Mouse (Mus musculus): ENCODE measurements at regions not wholly inside any gene's neighbourhood (a gene's known extent, or its start where the extent isn't known, plus 50 kb on each side); places are given as distances from the start of the nearest gene placed in this dataset.

DNA sequence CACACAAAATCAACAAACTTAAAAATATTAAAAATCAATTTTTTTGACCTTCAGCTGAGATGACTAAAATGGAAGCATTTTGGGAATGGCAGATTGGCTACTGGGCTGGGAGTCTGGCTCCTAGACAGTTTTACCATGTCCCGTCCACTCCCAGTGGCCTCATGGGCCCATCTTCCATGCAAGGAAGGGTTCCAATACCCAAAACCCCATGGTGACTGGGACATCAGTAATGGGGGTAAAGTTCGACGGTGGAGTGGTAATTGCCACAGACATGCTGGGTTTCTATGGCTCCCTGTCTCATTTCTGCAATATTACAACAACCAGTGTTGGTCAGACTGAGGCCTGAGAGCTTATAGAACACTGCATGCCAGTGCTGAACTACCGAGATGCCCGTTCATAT, 82.2 kb downstream of the Il20rb start:
- Histone ChIP-seq H3K27ac (replicated peaks) (no peak overlapping the region), H3K36me3 (no peaks in the 10 kb centered on the region), H3K9ac (replicated peaks) (no peak overlapping the region), H3K27me3 (replicated peaks) (no peaks in the 10 kb centered on the region), H3K9me3 (replicated peaks) (no peaks in the 10 kb centered on the region), H3K4me2 (no peak overlapping the region), H3K4me3 (replicated peaks) (no peak overlapping the region), H3K4me1 (no peaks in the 10 kb centered on the region)
- 95% methylated on average over 5 of the region's 5 CpGs for WGBS
- no peak for ATAC-seq (ENCODE audit: low FRiP score)

DNA sequence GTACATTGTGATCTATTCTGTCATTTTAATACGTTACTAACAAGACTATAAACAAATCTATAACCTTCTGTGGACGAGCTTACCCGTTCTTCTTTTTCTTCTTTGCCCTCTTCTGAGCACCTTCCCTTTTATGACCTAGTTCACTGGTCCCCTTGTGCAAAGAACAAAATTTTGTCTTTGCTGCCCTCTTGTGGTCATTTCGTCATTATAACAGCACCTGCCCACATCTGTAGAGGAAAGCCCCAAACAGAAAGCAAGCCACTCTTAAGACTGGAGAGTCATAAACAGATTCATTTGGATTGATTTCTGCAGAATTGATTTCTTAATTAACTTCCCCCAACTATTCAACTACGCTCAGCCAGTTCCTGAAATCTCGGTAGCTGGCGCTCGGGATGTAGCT, 86.2 kb downstream of the Il20rb start:
- H3K9me3 ChIP-seq (replicated peaks): no peaks in the 10 kb centered on the region
- H3K27me3 ChIP-seq (replicated peaks): peaks cover 4% of the 10 kb centered on the region
- WGBS: 20% methylated on average over 8 of the region's 8 CpGs
- H3K4me1 ChIP-seq: no peaks in the 10 kb centered on the region
- H3K4me3 ChIP-seq (replicated peaks): no peak overlapping the region
- H3K36me3 ChIP-seq: no peaks in the 10 kb centered on the region
- ATAC-seq (ENCODE audit: low FRiP score): no peak
- H3K4me2 ChIP-seq: no peak overlapping the region
- H3K27ac ChIP-seq (replicated peaks): no peak overlapping the region
- H3K9ac ChIP-seq (replicated peaks): no peak overlapping the region

DNA sequence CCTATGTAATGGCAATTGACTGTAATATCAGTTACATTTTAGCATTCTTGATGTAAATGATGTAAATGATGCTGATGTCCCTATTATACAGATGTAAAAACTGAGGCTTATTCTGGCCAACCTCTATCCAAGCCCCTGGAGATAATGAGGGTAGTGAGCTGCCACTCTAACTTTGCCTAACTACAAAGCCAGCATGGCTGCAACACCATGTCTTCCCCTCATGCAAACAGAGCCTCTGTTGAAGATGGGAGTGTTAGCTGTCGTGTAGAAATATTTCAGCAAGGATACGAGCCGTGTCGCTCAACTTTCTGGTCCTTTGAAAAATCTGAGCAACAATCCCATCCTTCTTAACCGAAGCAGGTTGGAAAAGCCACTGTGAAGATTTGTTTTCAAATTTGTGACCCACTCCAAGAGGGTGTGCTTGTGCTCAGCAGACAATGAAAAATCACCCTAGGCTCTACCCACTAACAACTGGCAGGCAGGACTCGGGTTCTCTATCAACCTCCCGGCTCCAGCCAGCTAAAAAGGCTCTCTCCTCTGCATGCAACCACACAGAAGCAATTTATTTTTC, 90.2 kb downstream of the Il20rb start:
- H3K9ac ChIP-seq (replicated peaks): no peak overlapping the region
- no peak overlapping the region for H3K4me2 ChIP-seq
- no peak overlapping the region for H3K4me3 ChIP-seq (replicated peaks)
- 81% methylated on average over 7 of the region's 7 CpGs for WGBS
- no peaks in the 10 kb centered on the region for H3K36me3 ChIP-seq
- H3K27ac ChIP-seq (replicated peaks): no peak overlapping the region
- no peaks in the 10 kb centered on the region for H3K9me3 ChIP-seq (replicated peaks)
- no peaks in the 10 kb centered on the region for H3K4me1 ChIP-seq
- H3K27me3 ChIP-seq (replicated peaks): peaks cover 4% of the 10 kb centered on the region
- no peak for ATAC-seq (ENCODE audit: low FRiP score)

DNA sequence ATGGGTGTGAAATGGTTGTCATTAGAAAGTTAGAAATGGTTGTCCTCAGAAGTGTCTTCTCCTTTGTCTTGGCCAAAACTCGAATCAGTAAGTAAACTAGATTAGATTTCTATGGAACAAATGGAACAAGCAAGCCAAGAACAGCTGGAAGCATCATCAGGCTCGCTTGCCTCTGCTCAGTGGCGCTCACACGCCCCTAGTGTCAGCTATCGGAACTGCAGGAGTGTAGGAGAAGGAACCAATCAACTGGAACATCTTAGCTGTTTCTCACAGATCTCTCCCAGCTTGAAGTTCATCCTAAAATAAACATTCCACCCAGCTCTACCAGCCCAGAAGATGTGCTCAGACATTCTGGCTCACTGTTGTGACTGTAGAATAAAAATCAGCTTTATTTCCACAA, 90.9 kb downstream of the Il20rb start:
- Histone ChIP-seq H3K4me3 (replicated peaks) (no peak overlapping the region), H3K36me3 (no peaks in the 10 kb centered on the region), H3K4me1 (no peaks in the 10 kb centered on the region), H3K27ac (replicated peaks) (no peak overlapping the region), H3K27me3 (replicated peaks) (peaks cover 4% of the 10 kb centered on the region), H3K9ac (replicated peaks) (no peak overlapping the region), H3K9me3 (replicated peaks) (no peaks in the 10 kb centered on the region), H3K4me2 (no peak overlapping the region)
- WGBS: 5% methylated on average over 5 of the region's 5 CpGs
- no peak for ATAC-seq (ENCODE audit: low FRiP score)

DNA sequence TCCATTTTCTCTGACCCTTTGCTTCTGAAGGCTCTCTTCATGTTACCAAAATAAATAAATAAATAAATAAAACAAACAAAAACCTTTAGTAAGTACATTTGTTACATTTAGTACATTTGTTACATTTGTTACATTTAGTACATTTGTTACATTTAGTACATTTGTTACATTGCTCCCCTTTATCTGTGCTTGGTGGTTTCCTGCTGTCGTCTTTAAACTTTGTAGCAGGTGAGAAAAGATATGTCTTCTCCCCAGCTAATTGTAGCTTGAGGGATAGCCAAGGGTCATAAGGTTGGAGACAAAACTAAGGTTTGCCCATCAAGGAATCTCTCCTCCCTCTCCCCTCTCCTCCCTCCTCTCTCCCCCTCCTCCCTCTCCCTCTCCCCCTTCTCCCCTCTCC, 92.0 kb downstream of the Il20rb start:
- ATAC-seq (ENCODE audit: low FRiP score): no peak
- Histone ChIP-seq H3K4me1 (no peaks in the 10 kb centered on the region), H3K36me3 (no peaks in the 10 kb centered on the region), H3K27ac (replicated peaks) (no peak overlapping the region), H3K9me3 (replicated peaks) (no peaks in the 10 kb centered on the region), H3K4me3 (replicated peaks) (no peak overlapping the region), H3K27me3 (replicated peaks) (peaks cover 4% of the 10 kb centered on the region), H3K9ac (replicated peaks) (no peak overlapping the region), H3K4me2 (no peak overlapping the region)
- WGBS: 82% methylated on average over 1 of the region's 1 CpGs

DNA sequence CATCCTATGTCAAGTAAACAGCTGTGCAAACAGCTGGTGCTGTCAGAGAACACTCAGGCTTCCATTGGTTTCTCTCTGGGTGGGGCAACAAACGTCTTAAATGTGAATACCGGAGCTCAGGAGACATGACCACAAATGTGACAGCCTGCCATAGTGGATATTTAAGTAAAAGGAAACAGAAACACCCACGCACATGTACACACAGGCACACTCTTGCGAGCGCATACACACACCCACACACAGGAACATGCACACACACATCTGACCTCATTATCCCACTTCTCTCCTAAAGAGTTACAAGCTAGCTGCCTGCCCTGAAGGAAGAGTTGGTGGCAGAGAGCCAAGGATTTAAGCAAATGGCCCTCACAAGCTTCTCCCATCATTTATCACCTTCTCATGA, 92.4 kb downstream of the Il20rb start:
- Histone ChIP-seq H3K4me1 (no peaks in the 10 kb centered on the region), H3K9me3 (replicated peaks) (no peaks in the 10 kb centered on the region), H3K4me2 (no peak overlapping the region), H3K27me3 (replicated peaks) (peaks cover 4% of the 10 kb centered on the region), H3K9ac (replicated peaks) (no peak overlapping the region), H3K4me3 (replicated peaks) (no peak overlapping the region), H3K27ac (replicated peaks) (no peak overlapping the region), H3K36me3 (no peaks in the 10 kb centered on the region)
- ATAC-seq (ENCODE audit: low FRiP score): no peak
- WGBS: 68% methylated on average over 5 of the region's 5 CpGs

DNA sequence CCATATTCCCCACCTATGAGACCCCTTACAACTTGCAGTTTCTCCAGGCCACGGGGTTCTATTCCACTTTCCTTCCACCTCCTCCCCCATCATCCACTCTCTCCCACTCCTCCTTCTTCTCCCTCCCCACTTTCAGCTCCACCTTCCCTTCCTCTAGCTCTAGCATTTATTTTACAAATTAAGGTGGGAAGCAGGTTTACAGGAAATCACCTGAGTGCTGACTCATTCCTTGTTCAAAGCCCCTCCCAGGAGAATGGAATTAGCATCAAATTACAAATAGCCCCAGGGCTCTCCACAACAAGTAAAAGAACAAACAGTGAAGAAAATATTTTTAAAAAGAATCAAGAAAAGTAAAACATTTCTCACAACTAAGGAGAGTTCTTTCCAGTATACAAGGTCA, 94.3 kb downstream of the Il20rb start:
- H3K9ac ChIP-seq (replicated peaks): no peak overlapping the region
- no peak for ATAC-seq (ENCODE audit: low FRiP score)
- H3K27me3 ChIP-seq (replicated peaks): no peaks in the 10 kb centered on the region
- H3K9me3 ChIP-seq (replicated peaks): no peaks in the 10 kb centered on the region
- H3K4me3 ChIP-seq (replicated peaks): no peak overlapping the region
- no peak overlapping the region for H3K4me2 ChIP-seq
- no peaks in the 10 kb centered on the region for H3K4me1 ChIP-seq
- no peak overlapping the region for H3K27ac ChIP-seq (replicated peaks)
- WGBS: 33% methylated on average over 1 of the region's 1 CpGs
- H3K36me3 ChIP-seq: no peaks in the 10 kb centered on the region

DNA sequence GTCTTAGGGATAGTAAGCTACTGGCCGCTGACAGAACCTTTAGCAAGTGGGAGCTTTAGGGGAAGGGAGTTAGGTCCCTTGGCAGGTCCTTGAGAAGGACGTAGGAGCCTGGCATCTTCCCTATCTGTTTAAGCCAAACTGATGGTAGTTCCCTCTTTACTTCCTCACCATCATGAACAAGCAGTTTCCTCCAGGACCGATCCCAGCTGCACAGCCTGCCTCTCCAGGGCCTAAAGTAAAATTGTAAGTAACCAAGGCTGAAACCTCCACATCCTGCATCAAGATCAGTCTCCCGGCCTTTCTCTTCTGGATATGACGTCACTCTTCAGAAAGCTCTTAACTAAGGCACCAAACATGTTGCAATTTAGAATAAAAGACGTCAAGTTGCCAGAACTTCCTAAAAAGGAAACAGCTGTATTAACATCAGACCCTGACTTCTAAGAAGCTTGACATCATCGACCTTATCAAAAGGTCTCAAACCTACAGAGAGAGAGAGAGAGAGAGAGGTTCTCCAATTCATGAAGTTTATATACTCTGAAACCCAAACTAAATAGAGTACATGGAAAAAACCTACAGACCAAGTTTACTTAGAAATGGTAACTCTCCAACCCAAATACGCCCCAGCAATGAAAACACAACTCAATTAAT, 94.9 kb downstream of the Il20rb start:
- WGBS: 81% methylated on average over 8 of the region's 8 CpGs

DNA sequence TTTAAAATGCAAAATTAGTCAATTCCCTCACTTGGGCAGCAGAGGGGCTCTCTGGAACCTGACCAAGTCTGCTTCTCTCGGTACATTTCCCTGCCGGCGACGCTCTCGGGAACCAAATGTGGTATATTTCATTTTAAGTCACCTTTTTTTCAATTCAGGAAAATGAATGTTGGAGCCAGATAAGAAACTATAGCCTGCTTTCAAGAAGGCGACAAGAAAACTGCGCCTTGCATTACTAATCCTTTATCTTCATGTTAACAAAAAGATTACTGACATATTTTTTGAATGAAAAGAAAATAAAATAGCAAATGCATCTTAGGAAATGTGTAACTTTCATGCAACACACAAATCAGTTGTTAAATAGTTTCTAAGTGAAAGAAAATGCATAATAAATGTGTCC, 98.2 kb downstream of the Il20rb start:
- Histone ChIP-seq H3K4me3 (replicated peaks) (no peak overlapping the region), H3K4me2 (no peak overlapping the region), H3K27me3 (replicated peaks) (no peaks in the 10 kb centered on the region), H3K9me3 (replicated peaks) (no peaks in the 10 kb centered on the region), H3K27ac (replicated peaks) (no peak overlapping the region), H3K4me1 (no peaks in the 10 kb centered on the region), H3K36me3 (no peaks in the 10 kb centered on the region), H3K9ac (replicated peaks) (no peak overlapping the region)
- no peak for ATAC-seq (ENCODE audit: low FRiP score)
- WGBS: 76% methylated on average over 7 of the region's 7 CpGs

More for the DNA sequence above, 94.9 kb downstream of the Il20rb start:
- Histone ChIP-seq H3K4me1 (no peaks in the 10 kb centered on the region), H3K27ac (replicated peaks) (no peak overlapping the region), H3K36me3 (no peaks in the 10 kb centered on the region), H3K4me3 (replicated peaks) (no peak overlapping the region), H3K9me3 (replicated peaks) (no peaks in the 10 kb centered on the region), H3K27me3 (replicated peaks) (no peaks in the 10 kb centered on the region), H3K4me2 (no peak overlapping the region), H3K9ac (replicated peaks) (no peak overlapping the region)
- no peak for ATAC-seq (ENCODE audit: low FRiP score)

DNA sequence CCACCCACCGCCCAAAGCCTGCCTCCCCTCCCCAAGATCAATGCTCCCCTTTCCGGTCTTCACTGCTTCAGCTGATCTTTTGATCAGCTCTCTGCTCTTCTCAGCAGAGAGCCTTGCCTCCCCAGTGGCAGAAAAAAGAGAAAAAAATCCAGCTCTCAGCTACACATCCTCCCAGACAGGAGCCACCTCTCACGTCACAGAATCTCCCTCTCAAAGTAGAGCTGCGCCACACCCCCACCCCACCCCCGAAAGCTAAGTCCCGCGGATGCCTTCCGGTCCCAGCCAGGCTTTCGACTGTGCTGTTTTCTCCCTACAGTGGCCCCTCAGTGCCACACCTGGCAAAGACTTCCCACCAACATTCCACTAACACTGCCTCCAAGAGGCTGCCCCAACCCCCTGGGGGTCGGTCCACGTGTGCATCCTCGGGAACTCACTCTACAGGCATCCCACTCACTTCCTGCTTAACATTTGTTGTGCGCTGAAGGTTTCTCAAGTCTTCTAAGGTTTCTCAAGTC, 99.4 kb downstream of the Il20rb start:
- Histone ChIP-seq H3K27me3 (replicated peaks) (no peaks in the 10 kb centered on the region), H3K4me2 (no peak overlapping the region), H3K9me3 (replicated peaks) (no peaks in the 10 kb centered on the region), H3K4me3 (replicated peaks) (no peak overlapping the region), H3K36me3 (no peaks in the 10 kb centered on the region), H3K9ac (replicated peaks) (no peak overlapping the region), H3K27ac (replicated peaks) (no peak overlapping the region), H3K4me1 (no peaks in the 10 kb centered on the region)
- no peak for ATAC-seq (ENCODE audit: low FRiP score)
- WGBS: 35% methylated on average over 13 of the region's 13 CpGs

DNA sequence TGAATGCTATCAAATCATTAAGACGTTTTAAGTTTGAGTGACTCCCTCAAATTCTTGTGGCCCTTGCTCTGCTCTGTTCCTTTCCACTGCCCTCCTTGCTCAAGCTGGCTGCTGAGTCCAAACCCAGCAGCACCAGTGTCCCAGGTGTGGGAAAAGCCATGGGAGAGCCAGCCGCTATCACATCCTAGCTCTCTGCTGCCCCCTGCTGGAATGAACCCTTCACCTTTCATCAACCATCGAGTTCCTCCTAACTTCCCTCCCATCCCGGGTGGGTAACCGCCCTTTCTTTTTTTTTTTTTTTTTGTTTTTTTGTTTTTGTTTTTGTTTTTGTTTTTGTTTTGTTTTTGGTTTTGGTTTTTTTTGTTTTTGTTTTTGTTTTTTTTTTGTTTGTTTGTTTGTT, 104.1 kb downstream of the Il20rb start:
- H3K27me3 ChIP-seq (replicated peaks): no peaks in the 10 kb centered on the region
- 63% methylated on average over 5 of the region's 5 CpGs for WGBS
- no peaks in the 10 kb centered on the region for H3K36me3 ChIP-seq
- no peak overlapping the region for H3K4me2 ChIP-seq
- H3K27ac ChIP-seq (replicated peaks): no peak overlapping the region
- H3K4me3 ChIP-seq (replicated peaks): no peak overlapping the region
- no peak overlapping the region for H3K9ac ChIP-seq (replicated peaks)
- no peak for ATAC-seq (ENCODE audit: low FRiP score)
- H3K9me3 ChIP-seq (replicated peaks): no peaks in the 10 kb centered on the region
- no peaks in the 10 kb centered on the region for H3K4me1 ChIP-seq

DNA sequence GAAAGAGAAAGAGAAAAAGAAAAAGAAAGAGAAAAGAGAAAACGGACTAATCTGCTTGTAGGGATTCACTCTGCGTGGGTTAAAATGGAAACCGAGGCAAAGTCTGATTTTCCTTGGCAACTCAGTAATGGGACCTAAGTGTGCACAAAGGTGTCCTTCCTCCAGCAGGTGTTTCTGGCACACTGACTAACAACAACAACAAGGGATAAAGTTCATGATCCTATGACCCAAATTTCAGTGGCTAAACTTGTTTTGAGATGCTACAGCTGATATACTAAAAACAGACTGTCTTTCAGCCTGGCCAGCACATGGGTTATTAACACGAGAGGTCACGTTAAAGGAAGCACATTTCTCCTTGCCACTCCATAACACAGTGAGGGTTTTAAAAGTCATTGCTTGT, 116.7 kb downstream of the Il20rb start:
- ATAC-seq (ENCODE audit: low FRiP score): no peak
- no peak overlapping the region for H3K4me3 ChIP-seq (replicated peaks)
- 92% methylated on average over 5 of the region's 5 CpGs for WGBS

More for the DNA sequence above, 116.7 kb downstream of the Il20rb start:
- no peak overlapping the region for H3K4me2 ChIP-seq
- H3K27me3 ChIP-seq (replicated peaks): no peaks in the 10 kb centered on the region
- H3K9ac ChIP-seq (replicated peaks): no peak overlapping the region
- H3K4me1 ChIP-seq: no peaks in the 10 kb centered on the region
- no peaks in the 10 kb centered on the region for H3K36me3 ChIP-seq
- H3K27ac ChIP-seq (replicated peaks): no peak overlapping the region
- H3K9me3 ChIP-seq (replicated peaks): no peaks in the 10 kb centered on the region

Data from neural tube, embryonic 15.5 days (tissue).